Mouse (Mus musculus) neural tube, embryonic 13.5 days (tissue): ENCODE results near the gene Gskip. TPM values are rescaled to one million over a fixed set of nuclear protein-coding genes. Genes with fewer than 3 reads are reported as not detected.

Experiments
- polyA plus RNA-seq: library from polyadenylated mRNA; unstranded; fragments of >200 nt; fragmentation: Nextera tagmentation; extraction: Ambion mirVana; gene quantifications from 2 replicates; pipeline ENCODE4 v1.2.1, GENCODE M21; 2015

Gene Gskip
- polyA plus RNA-seq, 1 experiment from 2014 or later, result 33.3 TPM

Other genes starting within 250 kb of the Gskip start
- gene D430019H16Rik, start 231.0 kb upstream of the Gskip start, polyA plus RNA-seq, result 10.5 and 11.8 TPM in 2 replicates
- 4.5 and 5.2 TPM in 2 replicates for gene Bdkrb2, start 121.6 kb upstream of the Gskip start, polyA plus RNA-seq
- gene Bdkrb1, start 81.7 kb upstream of the Gskip start, polyA plus RNA-seq, result not detected in 2 replicates
- 12.1 and 13.9 TPM in 2 replicates for gene Atg2b, start 382 bp downstream of the Gskip start, polyA plus RNA-seq
- 1.1 and 1.3 TPM in 2 replicates for gene Ak7, start 21.1 kb downstream of the Gskip start, polyA plus RNA-seq
- gene Papola, start 99.9 kb downstream of the Gskip start, polyA plus RNA-seq, result 183 and 212 TPM in 2 replicates